Mouse (Mus musculus) left cerebral cortex, postnatal 4 days (tissue): ENCODE results near the gene Plch2. TPM values are rescaled to one million over a fixed set of nuclear protein-coding genes. Genes with fewer than 3 reads are reported as not detected.
A peak's percentile ranks its signal among the peaks of the same experiment; 100 is the strongest.
"Not testable (repeated sequence)": the region's sequence is repeated elsewhere in the genome, so short reads cannot be mapped to it uniquely, and the experiment has no call there.

Source experiments
- DNase-seq: peaks from one replicate; pipeline ENCODE4 v3.0.0-alpha.2; 2022
- intact Hi-C: fragments of 180-260 bp; cut with DNase I; formaldehyde crosslinking; loops from one replicate; pipeline ENCODE4 v1.15.1; 2025
- total RNA-seq, 2 experiments: library from RNA; stranded (reverse); gene quantifications; 2 replicates each; pipeline ENCODE4 v1.2.3; 2021

Gene Plch2
- total RNA-seq = 10 to 100 TPM; 50.9 to 56.1 TPM

DNA sequence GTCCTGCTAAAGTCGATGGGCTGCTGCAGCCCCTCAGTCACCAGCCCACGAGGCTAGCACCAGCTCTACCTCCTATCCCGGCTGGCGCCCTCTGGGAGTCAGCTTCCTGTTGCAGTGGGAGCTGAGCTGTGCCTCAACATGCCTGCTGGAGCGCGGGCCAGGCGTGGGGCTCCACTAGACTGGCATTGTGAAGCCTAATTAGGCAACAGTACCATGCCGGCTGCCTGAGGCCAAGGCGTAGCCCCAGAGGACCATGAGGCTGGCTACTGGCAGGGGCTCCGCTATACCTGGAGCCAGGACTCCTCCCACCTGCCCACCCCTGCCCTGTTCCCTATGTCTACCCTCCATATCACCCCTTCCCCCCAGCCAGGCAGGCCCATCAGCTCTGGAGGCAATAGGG, at the start of gene Plch2:
Plch2 (minus strand) TSS at position 61 of the 400 bp plus-strand sequence.
- intact Hi-C loops = no loop called here
- DNase-seq = peak; percentile 41

DNA sequence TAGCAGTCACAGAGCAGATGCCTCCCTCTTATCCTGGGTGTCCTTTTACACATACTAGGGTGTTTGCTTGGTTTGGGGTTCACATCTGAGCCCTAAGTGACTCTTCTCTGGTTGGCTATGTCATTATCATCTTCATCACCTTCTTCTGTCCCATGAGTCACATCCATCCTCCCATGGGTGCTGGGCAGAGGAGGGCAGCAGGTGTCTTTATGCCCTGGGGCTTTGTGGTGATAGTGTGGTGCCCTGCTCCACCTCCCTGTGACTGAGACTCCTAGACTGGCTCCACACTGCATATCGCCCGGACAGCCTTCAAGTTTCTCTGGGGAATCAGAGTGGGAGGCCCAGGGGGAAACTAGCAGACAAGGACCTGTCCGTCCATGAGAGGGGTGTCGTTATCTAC, 42.0 kb upstream of the Plch2 start:
- intact Hi-C loops = no loop called here
- no peak for DNase-seq

DNA sequence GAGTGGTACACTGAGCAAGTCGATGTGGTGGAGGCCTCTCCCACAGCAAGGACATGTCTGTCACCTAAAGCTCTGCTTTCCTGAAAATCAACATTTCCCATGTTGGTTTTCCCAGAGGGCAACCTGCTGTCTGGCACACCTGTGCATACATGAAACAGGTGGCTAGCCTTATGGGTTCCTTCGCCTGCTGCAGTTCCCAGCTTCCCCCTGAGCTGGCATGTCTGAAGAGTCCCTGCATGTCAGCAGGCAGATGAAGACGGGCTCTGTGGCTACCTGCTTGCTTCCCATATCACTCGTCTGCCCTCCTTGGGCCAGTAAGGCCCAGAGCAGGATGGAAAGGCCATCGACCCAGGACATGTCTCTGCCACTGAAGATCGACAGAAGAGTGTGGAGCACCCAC, 40.9 kb upstream of the Plch2 start:
- intact Hi-C loops = no loop called here

DNA sequence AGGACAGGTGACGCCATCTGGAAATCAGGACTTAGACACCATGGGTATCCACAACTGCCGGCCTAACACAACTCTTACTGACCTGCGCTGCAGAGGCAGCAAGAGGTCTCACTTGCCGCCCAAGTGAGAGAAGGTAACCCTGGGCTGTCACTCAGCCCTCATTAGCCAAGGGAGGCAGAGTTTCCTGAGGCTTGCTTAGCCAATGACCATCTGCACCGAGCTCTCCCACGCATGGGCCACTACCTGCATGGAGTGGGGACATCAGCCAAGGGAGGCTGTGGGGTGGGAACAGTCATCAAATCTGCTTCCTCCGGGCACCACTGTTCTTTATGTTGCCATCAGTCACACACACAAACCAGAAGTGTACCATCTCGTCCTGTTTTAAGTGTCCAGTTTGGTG, 39.4 kb upstream of the Plch2 start:
- intact Hi-C loops = loop anchor here (1.0 kb wide), 1 partner anchor 153 kb away; the partner anchor contains the start of gene Faap20
- DNase-seq = no peak

More for the DNA sequence above, 40.9 kb upstream of the Plch2 start:
- no peak for DNase-seq

DNA sequence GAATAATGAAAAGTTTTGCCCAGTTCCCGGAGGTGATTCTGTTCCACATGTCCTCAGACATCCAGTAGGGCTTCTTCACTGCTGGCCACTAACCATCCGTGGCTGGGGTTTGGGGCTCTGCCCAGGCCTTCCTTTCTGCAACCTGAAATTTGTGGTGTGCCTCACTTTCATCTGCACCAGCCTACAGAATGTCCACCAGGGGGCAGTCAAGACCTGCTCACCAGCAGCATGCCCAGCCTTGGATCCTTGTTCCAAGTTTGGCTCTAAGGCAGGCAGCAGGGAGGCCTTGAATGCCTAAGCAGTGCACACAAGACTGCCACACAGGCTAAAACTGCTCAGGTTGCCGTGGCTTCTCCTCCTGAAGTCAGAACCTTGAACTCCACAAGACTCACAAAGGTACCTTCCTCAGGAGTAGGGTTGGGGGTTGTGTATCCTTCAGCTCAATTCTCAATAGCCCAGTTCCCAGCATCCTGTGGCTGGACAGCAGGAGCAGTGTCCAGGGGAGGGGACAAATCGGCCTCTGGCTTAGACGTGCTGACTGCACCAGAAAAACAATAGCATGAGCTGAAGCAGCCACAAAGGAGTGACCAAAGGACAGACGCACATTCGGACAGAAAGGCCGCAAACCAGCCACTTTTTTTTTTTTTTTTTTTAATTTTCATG, 38.8 kb upstream of the Plch2 start:
- intact Hi-C loops = loop anchor here (1.0 kb wide), 1 partner anchor 154 kb away; the partner anchor contains the start of gene Faap20

DNA sequence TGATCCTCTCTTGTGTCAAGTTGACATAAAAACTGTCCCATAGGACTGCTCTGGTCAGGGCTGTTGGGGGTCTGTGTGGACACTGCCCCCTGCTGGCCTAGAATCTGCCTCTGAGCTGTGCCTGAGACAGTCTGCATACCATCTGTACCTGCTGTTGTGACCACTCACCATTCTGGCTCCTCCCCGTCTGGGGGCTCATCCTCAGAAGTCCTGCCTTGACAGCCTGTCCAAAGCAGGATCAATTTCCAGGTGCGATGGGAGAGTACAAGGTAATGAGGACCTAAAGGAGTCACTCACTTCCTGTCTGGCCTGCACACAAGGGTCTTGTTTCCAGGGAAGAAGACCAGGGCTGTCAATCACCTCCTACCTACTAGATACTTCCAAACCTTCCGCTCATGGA, 38.0 kb upstream of the Plch2 start:
- peak; percentile 44 for DNase-seq
- intact Hi-C loops = no loop called here

More for the DNA sequence above, 38.8 kb upstream of the Plch2 start:
- peak; percentile 92 for DNase-seq

DNA sequence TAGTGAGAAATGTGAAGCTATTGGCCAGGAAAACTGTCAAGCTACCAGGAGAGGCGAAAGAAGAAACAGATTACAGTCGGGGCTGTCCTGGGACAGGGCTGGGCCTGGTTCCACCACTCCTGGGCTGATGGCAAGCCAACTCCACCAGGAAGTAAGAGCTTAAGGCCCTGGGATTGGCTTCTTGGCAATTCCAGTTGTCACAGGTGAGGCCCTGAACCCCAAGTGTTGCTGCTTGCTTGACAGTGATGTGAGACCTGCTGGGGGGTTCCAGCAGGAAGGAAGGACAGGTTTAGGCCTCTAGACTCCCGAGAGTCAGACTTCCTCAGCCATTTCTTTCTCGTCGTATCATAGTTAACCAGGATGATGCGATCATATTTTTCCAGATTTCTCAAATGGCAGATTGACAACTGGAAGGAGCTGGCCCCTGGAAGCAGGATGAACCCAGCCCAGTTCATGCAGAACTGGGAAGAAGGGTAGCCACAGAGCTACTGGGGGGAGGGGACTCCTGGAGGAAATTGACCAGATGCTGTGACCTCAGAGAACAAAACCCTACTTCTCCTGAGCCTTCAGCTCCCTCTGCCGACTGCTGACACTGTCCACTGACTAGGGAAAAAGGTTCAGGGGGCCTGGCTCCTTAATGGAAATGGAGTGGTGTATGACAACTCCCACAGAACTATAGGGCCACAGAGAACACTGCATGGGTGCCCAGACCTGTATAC, 37.0 kb upstream of the Plch2 start:
- intact Hi-C loops = no loop called here

DNA sequence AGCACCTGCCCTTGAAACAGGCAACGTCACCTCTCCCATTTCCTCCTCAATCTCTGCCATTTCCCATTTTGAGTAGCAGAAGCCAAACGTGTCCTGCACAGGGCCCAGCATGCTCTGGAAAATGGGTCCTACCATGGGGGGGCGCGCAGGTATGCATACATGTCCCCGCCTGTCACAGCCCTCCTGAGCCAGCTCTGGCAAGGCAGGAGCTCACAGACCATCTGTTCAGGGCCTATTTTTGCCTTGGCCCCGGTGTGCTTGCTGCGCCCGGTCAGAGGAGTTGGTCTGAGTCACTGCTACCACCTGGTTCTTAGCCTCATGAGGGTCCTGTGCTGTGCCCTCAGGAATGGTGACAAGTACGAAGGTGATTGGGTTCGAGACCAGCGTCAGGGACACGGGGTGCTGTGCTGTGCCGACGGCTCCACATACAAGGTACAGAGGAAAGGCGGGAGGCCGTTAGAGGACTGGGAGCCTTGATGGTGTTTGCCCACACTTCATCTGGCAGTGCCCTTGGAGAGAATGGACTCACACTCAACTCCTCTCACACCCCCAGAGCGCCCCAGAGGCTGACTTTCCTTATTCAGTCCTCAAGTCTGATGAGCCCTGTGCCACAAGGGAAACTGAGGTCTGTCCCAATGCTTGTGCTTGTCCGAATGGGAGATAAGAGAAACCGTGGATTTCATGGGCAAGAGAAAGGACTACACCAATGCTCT, 36.3 kb upstream of the Plch2 start:
- DNase-seq = no peak
- intact Hi-C loops = no loop called here

More for the DNA sequence above, 37.0 kb upstream of the Plch2 start:
- no peak for DNase-seq

DNA sequence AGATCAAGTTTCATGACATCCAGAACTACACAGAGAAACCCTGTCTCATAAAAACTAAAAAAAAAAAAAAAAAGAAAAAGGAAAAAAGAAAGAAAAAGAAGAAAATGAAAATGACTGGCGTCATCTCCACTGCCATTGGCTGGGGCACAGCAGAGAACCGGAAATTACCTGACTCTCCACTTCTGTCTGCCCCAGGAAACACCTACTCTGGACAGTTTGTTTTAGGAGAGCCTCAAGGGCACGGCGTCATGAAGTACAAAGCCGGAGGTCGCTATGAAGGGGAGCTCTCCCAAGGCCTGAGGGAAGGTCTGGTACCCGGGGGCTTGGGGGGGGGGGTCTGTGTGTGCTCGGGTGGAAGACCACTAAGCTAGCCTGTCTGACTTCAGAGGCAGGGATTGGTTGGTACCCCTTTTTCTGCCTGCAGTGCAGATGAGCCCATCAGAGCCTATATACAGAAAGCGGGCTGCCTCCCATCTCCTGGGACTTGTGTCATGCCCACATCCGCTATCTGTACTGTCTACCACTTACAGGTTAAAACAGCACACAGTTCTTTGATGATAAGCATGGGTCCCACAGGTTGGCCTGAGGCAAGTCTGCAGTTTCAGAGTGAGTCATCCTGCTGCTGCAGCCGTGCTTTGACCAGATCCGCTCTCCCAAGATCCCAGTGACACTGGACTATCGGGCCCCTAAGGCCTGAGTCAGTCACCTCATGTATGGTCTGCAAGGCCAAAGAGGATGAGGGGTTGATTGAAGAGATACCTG, 34.3 kb upstream of the Plch2 start:
- intact Hi-C loops = no loop called here
- DNase-seq = no peak

DNA sequence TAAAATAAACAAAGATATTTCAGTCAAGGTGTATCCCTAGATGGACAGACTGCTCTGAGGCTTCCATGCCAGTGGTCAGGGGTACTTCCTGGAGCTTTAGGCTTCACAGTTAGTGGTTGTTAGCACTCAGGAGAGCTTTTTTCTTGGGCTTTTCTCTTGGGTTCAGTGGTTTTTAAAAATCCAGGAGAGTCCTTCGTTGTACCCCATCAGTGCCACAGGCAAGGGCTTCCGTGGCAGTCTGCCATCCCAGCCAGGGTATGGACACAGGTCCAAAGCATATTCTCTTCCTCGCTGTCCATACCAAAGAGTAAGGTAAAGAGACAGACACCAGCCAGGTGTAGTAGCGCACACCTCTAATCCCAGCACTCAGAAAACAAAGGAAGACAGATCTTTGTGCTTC, 33.6 kb upstream of the Plch2 start:
- intact Hi-C loops = no loop called here
- no peak for DNase-seq

DNA sequence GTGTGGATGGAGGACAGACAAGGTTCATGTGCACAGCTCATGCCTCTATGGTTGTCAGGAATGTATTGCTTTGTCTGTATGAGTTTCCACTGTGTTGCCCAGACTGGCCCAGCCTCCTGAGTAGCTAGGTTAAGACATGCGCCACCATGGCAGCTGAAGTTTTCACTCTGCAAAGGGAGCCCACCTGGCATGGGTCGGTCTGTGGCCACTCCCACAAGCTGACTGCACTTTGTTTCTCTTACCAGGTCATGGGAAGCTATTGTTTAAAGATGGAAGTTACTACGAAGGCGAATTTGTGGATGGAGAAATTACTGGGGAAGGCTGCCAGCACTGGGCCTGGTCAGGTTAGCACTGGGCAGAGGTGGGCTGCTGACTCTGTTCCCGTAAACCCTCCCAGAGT, 32.7 kb upstream of the Plch2 start:
- intact Hi-C loops = no loop called here
- no peak for DNase-seq

DNA sequence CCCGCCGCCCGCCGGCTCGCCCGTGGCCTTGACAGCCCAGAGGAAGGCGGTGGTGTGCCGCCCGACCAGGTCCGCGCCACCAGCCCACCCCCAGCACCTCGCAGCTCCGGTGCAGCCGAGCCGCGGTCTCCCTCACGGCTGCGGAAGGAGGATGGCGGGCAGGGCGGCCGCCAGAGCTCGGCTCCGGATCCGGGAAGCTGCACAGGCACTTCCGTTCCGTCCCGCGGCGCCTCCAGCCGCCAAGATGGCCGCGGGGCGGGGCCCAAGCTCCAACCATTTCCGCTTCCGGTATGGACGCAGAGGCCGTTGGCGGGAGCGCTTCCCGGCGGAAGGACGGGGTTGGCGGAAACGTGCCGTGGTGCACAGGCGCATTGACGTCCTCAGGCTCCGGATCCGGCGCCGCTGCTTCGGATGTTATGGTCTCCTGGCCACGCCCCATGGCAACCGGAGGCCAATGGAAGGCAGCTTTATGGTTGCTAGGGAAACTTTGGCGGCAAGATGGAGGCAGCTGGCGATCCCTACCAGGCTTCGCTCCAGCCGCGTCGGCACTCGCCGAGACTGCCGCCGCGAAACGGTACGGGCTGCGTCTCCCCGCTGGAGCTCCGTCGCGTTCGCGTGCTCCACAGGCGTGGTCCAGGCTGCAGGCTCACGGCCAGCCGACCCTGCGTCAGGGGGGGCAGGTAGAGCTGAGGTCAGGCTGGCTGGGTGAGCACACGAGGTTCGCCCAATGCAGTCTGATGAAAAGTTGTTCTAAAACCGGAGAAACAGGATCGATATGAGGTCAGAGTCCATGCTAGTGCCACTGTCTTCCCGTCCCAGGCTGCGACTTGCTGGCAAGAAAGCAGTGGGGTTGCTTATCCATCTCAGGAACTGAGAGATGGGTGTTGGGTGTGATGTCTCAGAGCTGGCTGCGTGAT, 29.8 kb upstream of the Plch2 start, which contains the start of the genes Rer1 and Morn1:
Rer1 (minus strand) TSS at position 275 of the 917 bp plus-strand sequence.
Morn1 (plus strand) TSS at position 470 of the 917 bp plus-strand sequence.
- intact Hi-C loops = no loop called here
- peak; percentile 100 for DNase-seq

DNA sequence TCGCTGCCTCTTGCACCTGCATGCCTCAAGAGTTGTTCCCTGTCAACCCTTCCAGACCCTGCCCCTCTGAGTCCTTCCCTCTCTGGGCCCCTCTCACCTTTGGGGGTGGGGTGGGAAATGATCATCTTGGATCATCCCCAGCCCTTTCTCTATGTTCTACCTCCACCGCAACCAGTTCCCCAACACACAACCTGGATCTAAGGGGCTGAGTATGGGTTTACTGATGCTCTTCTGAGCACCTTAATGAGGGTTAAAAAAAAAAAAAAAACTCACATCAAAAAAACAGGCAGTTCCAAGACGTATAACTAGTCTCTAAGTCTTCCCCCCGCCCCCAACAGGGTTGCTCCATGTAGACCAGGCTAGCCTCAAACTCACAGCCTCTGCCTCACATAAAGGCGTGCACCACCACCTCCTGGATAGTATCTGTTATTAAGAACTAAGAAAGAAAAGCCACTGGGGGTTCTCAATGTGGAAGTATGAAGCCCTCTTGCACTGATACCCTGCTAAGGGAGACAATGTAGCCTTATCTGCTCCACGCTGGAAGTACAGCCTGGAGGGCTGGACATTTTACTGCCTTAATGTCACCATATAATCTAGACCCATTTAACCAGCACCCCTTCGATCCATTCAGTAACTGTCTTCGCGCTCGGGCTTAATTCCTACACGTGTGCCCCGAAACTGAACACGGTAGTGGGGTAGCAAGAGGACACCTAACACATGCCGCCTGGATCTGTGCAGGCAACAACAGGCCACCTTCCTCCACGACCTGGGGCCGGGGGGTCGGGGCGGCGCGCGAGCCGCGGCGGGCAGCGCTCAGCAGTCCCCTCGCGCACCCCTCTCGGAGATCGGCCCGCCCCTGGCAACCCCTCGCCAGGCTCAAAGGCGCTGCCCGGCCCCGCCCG, 28.9 kb upstream of the Plch2 start:
- no peak for DNase-seq
- intact Hi-C loops = no loop called here

DNA sequence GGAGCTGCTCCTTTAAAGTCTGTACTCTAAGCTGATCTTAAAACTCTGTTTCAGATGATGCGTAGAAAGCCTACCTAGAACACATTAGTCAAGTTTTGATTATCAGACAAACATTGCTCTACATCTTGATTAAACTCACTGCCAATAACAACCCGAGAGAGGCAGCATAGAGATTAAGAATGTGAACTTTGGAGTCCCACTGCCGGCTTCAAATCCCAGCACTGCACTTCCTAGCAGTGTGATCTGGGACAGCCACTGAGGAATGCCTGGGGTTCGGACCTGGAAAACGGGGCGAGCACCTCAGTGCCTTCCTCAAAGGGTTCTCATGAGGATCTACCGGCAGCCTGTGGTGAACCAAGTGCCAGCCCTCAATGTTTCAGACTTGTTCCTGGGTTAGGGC, 27.8 kb upstream of the Plch2 start:
- intact Hi-C loops = no loop called here
- no peak for DNase-seq

DNA sequence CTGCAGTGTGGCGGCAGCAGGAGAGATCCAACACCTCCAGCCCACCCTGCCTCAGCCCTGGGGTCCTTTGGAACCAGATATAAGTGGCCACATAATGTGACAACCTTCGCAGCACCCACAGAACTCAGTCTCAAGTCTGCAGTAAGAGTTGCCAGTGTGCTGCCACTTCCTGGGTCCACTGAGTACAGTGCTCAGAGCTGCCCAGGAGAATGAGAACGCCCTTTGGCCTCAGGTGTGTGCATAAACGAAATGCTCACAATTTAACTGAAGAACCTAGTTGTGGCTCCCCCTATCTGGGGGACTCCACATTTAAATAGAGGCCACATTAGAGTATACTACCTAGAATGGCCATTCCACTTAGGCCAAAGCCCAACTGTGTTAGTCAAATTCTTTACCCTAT, 27.0 kb upstream of the Plch2 start:
- intact Hi-C loops = no loop called here
- no peak for DNase-seq

DNA sequence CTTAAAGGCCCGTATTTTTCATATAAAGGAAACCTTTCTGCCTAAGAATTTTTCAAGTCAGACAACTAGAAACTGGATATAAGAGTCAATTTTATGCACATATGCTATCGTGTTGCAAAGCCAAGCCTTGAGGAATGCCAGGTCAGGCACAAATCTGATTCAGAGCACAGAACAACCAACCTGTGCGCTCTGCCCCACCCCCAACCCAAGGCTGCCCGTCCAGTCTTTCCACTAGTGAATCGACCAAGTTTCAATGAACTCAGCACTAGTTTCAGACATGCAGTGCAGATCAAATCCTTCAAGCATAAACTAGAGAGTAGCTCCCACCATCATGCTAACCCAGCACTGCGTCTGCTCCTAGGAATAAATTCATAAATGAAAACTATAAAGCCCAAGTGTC, 23.1 kb upstream of the Plch2 start:
- intact Hi-C loops = no loop called here
- DNase-seq = no peak

DNA sequence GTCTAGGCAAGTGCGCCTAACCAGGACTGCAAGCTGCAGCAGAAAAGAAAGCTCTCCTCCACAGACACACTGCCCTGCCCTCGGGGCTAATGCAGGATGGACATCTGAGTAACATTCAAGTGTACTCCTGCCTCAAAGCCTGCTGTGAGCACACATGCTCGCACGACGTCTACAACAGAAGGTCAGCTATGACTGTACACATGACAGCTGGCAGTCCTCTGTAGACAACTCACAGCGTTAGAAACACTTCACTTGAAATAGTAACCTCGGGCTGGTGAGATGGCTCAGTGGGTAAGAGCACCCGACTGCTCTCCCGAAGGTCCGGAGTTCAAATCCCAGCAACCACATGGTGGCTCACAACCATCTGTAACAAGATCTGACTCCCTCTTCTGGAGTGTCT, 22.2 kb upstream of the Plch2 start:
- intact Hi-C loops, DNase-seq: not testable (repeated sequence)

DNA sequence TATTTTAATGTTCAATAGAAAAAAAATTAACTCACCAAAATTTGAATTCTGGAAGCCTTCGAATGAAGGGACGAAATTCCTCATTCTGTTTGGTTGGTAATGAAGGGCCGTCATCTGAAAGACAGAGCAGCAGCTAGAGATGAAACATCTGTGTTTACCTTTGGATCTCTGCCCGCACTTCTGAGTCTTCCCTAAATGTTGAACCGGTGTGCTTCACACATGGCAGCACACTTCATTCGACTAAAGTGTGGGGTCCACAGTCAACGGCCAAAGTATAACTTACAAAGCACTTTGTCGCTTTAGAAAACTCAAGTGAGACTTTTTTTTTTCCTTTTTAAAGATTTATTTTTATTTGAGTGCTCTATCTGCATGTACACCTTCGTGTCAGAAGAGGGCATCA, 20.1 kb upstream of the Plch2 start:
- no peak for DNase-seq
- intact Hi-C loops = no loop called here

DNA sequence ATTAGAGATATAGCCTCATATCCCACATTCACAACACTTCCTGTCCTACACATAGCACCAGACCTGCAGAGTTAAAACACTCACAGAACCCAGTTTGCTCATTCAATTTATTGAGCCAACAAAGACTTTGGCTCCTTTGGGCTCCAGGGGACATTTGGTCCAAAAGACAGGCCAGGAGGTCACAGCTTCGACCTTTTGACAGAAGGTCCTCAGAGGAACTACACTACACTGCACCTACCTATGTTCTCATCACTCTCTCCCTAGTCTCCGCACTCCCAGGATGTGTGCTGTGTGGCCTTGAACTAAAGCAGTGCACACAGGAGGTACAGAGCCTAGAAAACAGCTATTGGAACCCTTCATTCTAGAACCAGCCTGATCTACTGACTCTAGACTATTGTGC, 19.2 kb upstream of the Plch2 start:
- no peak for DNase-seq
- intact Hi-C loops = no loop called here
